Mouse (Mus musculus) intestine, embryonic 14.5 days (tissue): Measurements from ENCODE around the gene Ust. TPM values are rescaled to one million over a fixed set of nuclear protein-coding genes. Genes with fewer than 3 reads are reported as not detected.
"Not testable (repeated sequence)": the region's sequence is repeated elsewhere in the genome, so short reads cannot be mapped to it uniquely, and the experiment has no call there.

Experiments used
- ATAC-seq: fragments of 200-750 bp; cut with Nextera tagmentation; replicated peaks from 2 replicates; pipeline ENCODE4 v1.8.0; 2017; ENCODE audit warnings: low read depth, moderate number of reproducible peaks, moderate TSS enrichment, moderate library complexity; ENCODE audit not compliant: low FRiP score, low TSS enrichment
- DNase-seq: peaks from one replicate; pipeline ENCODE4 v3.0.0-alpha.2; 2018; ENCODE audit warnings: low spot score
- H3K27ac ChIP-seq: fragments of 300-500 bp; sonication (generic); 2 replicates; pipeline ENCODE4 v1.5.1; 2014; ENCODE audit warnings: low read depth, mild to moderate bottlenecking, control low read depth
- H3K27me3 ChIP-seq: fragments of 300-500 bp; sonication (generic); replicated peaks from 2 replicates; pipeline ENCODE4 v1.6.1; 2014; ENCODE audit warnings: low read length, control low read depth; ENCODE audit not compliant: control insufficient read depth, insufficient read depth
- H3K36me3 ChIP-seq: fragments of 300-500 bp; sonication (generic); 2 replicates; pipeline ENCODE4 v1.6.1; 2014; ENCODE audit warnings: low read length, control low read depth; ENCODE audit not compliant: control insufficient read depth, insufficient read depth
- H3K4me1 ChIP-seq: fragments of 300-500 bp; sonication (generic); replicated peaks from 2 replicates; pipeline ENCODE4 v1.6.1; 2014; ENCODE audit warnings: low read length, control low read depth, mixed read lengths; ENCODE audit not compliant: control insufficient read depth, insufficient read depth
- H3K4me2 ChIP-seq: fragments of 300-500 bp; sonication (generic); 2 replicates; pipeline ENCODE4 v1.6.1; 2014; ENCODE audit warnings: low read length
- H3K4me3 ChIP-seq: fragments of 300-500 bp; sonication (generic); 2 replicates; pipeline ENCODE4 v1.5.1; 2014; ENCODE audit warnings: low read depth, low read length, control low read depth, mixed read lengths
- H3K9ac ChIP-seq: fragments of 300-500 bp; sonication (generic); 2 replicates; pipeline ENCODE4 v1.6.1; 2014; ENCODE audit warnings: mild to moderate bottlenecking, low read length
- H3K9me3 ChIP-seq: fragments of 300-500 bp; sonication (generic); 2 replicates; pipeline ENCODE4 v1.6.1; 2016; ENCODE audit warnings: low read length, control low read depth; ENCODE audit not compliant: control insufficient read depth
- WGBS: fragments of 180-500 bp; shearing (Covaris S2); extraction: QIAGEN DNeasy Blood & Tissue Kit; methylation state at CpG from one replicate; pipeline ENCODE4 v1.1.7; 2014; 5-methylcytosine and 5-hydroxymethylcytosine counted together
- polyA plus RNA-seq: library from polyadenylated mRNA; unstranded; fragments of >200 nt; fragmentation: Nextera tagmentation; extraction: Ambion mirVana; gene quantifications from 2 replicates; pipeline ENCODE4 v1.2.1, GENCODE M21; 2014

Ust gene
- 4.8 and 5.1 TPM in 2 replicates for polyA plus RNA-seq

DNA sequence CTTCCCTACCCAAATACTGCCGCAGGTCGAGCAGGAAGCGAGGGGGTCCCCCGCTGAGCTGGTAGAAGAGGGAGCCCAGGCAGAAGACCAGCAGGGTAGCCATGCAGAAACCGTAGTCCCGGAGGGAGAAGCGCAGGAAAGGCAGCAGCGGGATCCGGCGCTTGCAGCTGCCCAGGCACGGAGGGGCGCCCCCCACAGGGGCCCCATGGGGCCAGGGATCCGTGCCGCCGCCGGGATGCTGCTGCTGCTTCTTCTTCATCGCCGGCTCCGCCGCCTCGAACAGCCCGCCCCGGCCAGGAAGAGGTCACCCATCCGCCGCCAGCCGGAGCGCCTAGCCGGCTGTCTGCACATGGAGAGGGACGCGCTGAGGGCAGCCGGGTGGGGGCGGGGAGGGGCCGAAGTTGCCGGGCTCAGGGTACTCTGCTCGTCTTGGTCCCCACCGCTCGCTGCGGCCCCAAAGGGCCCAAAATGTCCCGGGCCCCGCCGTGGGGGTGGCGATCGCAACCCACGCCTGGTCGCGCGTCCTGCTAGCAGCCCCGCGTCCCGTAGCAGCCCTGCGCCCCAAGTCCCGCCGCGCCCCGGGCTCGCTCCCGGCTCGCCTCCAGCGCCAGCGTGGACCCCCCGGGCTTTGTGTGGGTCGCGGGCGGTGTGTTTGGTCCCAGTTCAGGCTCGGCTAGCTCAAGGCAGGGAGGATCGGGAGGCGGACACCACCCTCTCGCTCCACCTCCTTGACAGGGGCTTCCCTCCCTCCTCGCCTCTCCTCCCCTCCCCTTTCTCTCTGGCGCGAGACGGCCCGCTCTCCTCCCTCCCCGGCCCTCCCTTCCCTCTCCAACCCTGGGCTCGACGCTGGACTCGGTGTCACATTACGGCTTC is at the start of gene Ust:
Ust (minus strand) TSS at position 685 of the 873 bp plus-strand sequence.
- Histone ChIP-seq H3K27ac (peak within 1 kb of the TSS; percentile 77), H3K9ac (peak within 1 kb of the TSS; percentile 67), H3K4me1 (peaks cover 5% of the 10 kb centered on the region; the same call in 1 of the 2 replicates), H3K4me2 (peak within 1 kb of the TSS; percentile 85), H3K27me3 (peaks cover 12% of the 10 kb centered on the region), H3K36me3 (no peaks in the 10 kb centered on the region), H3K9me3 (no peaks in the 10 kb centered on the region), H3K4me3 (peak within 1 kb of the TSS; percentile 72)
- DNase-seq: peak; percentile 90
- ATAC-seq: peak; percentile 91
- WGBS: 0% methylated on average over 64 of the region's 78 CpGs

- 84% methylated on average over 4 of the region's 4 CpGs for WGBS
- Histone ChIP-seq H3K4me3 (no peak overlapping the region), H3K36me3 (no peaks in the 10 kb centered on the region), H3K9me3 (no peaks in the 10 kb centered on the region), H3K4me2 (no peak overlapping the region), H3K27me3 (no peaks in the 10 kb centered on the region), H3K9ac (no peak overlapping the region), H3K4me1 (no peaks in the 10 kb centered on the region), H3K27ac (no peak overlapping the region)
- DNase-seq (no peak), ATAC-seq (no peak)
These were observed 42.7 kb upstream of the Ust start for GRCm38 (mm10) chr10:8561366-8561765.

GRCm38 (mm10) chr10:8559566-8559965 is 40.9 kb upstream of the Ust start:
- not testable (repeated sequence) for H3K27me3 ChIP-seq, H3K36me3 ChIP-seq, H3K9ac ChIP-seq, H3K4me3 ChIP-seq, H3K9me3 ChIP-seq, DNase-seq, H3K27ac ChIP-seq, H3K4me1 ChIP-seq, ATAC-seq, H3K4me2 ChIP-seq
- WGBS: 61% methylated on average over 6 of the region's 6 CpGs

- H3K9ac ChIP-seq, H3K36me3 ChIP-seq, H3K4me3 ChIP-seq, H3K4me2 ChIP-seq, H3K4me1 ChIP-seq, ATAC-seq, H3K9me3 ChIP-seq, H3K27ac ChIP-seq, DNase-seq, H3K27me3 ChIP-seq: not testable (repeated sequence)
These were observed 33.6 kb upstream of the Ust start for GRCm38 (mm10) chr10:8552239-8552638.

DNA sequence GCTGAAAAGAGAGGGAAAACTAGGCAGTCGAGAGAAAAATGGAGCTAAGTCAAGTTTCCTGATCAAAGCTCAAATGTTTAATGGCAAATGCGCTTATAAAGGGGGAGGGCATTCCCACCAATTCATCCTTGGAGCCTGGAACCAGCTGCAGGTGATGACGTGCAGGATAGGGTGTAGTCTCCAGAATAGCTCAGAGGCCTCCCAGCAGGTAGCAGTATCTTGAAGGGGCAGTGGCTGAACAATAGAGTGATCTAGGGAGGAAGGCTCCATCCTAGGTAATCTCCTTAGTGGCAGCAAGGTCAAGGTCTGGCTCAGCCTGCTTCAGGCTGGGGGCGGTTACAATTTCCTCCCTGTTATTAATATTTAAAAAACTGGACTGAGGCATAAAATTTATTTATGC is 33.0 kb upstream of the Ust start:
- H3K9ac ChIP-seq, H3K27ac ChIP-seq, DNase-seq, H3K4me1 ChIP-seq, H3K9me3 ChIP-seq, H3K4me3 ChIP-seq, H3K36me3 ChIP-seq, ATAC-seq, H3K4me2 ChIP-seq, H3K27me3 ChIP-seq: not testable (repeated sequence)
- WGBS: 92% methylated on average over 4 of the region's 4 CpGs

- WGBS: 7% methylated on average over 1 of the region's 1 CpGs
- no peak overlapping the region for H3K9ac ChIP-seq
- H3K36me3 ChIP-seq: no peaks in the 10 kb centered on the region
- H3K4me1 ChIP-seq: no peaks in the 10 kb centered on the region
- H3K27ac ChIP-seq: no peak overlapping the region
- H3K27me3 ChIP-seq: no peaks in the 10 kb centered on the region
- H3K4me2 ChIP-seq: no peak overlapping the region
- DNase-seq: no peak
- ATAC-seq: no peak
- H3K9me3 ChIP-seq: no peaks in the 10 kb centered on the region
- H3K4me3 ChIP-seq: no peak overlapping the region
These were observed 22.9 kb upstream of the Ust start for GRCm38 (mm10) chr10:8541514-8541913.

DNA sequence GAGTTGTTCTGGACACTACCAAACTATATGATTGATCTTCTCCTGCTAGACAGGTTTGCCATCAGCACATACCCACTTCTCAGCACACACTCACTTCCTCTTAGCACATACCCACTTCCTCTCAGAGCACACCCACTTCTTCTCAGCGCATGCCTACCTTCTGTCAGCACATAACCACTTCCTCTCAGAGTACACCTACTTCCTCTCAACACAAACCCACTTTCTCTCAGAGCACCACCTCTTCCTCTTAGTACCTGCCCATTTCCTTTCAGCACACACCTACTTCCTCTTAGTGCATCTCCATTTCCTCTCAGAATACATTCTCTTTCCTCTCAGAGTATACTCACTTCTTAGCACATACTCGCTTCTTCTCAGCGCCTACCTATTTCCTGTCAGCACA is 16.8 kb upstream of the Ust start:
- DNase-seq (no peak), ATAC-seq (no peak)
- Histone ChIP-seq H3K4me3 (no peak overlapping the region), H3K4me1 (no peaks in the 10 kb centered on the region), H3K27ac (no peak overlapping the region), H3K9ac (no peak overlapping the region), H3K9me3 (no peaks in the 10 kb centered on the region), H3K4me2 (no peak overlapping the region), H3K36me3 (no peaks in the 10 kb centered on the region), H3K27me3 (no peaks in the 10 kb centered on the region)
- WGBS: 85% methylated on average over 3 of the region's 3 CpGs

DNA sequence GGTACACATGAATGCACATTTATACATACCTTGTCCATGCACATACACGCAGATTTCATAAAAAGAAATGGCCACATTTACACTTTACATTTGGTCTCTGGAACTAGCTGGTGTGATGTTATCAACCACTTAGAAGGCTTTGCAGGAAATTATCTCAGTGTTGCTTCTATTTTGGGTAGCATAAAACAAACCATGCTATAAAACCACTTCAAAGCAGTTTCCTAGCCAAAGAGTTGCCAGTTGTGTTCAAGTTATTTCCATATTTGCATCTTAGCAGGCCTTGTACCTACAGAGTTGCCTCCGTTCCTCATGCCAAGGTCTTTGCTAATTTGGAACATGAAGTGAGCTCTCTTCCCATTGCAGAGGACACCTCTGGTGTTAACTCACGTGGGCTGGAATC is 13.0 kb upstream of the Ust start:
- H3K27me3 ChIP-seq: no peaks in the 10 kb centered on the region
- ATAC-seq (no peak), DNase-seq (no peak)
- no peaks in the 10 kb centered on the region for H3K4me1 ChIP-seq
- no peaks in the 10 kb centered on the region for H3K36me3 ChIP-seq
- H3K27ac ChIP-seq: no peak overlapping the region
- H3K9ac ChIP-seq: no peak overlapping the region
- H3K9me3 ChIP-seq: no peaks in the 10 kb centered on the region
- 89% methylated on average over 3 of the region's 3 CpGs for WGBS
- H3K4me2 ChIP-seq: no peak overlapping the region
- H3K4me3 ChIP-seq: no peak overlapping the region

GRCm38 (mm10) chr10:8530505-8531051 is 12.0 kb upstream of the Ust start:
- H3K4me2 ChIP-seq: no peak overlapping the region
- no peak overlapping the region for H3K9ac ChIP-seq
- no peaks in the 10 kb centered on the region for H3K36me3 ChIP-seq
- H3K9me3 ChIP-seq: no peaks in the 10 kb centered on the region
- H3K27ac ChIP-seq: no peak overlapping the region
- no peaks in the 10 kb centered on the region for H3K4me1 ChIP-seq
- ATAC-seq (no peak), DNase-seq (no peak)
- no peaks in the 10 kb centered on the region for H3K27me3 ChIP-seq
- H3K4me3 ChIP-seq: no peak overlapping the region
- 82% methylated on average over 4 of the region's 4 CpGs for WGBS
